Mouse (Mus musculus) CH12.LX (cell line): ENCODE data around the gene Ccdc15. TPM values are rescaled to one million over a fixed set of nuclear protein-coding genes. Genes with fewer than 3 reads are reported as not detected.

ENCODE experiments used
- DNase-seq: peaks from one replicate; pipeline ENCODE4 v3.0.0-alpha.2; 2013; ENCODE audit errors: extremely low read depth
- H3K27ac ChIP-seq: 2 replicates; pipeline ENCODE4 v1.5.1; 2012; ENCODE audit warnings: low read depth, mild to moderate bottlenecking, control low read depth, moderate library complexity; ENCODE audit not compliant: insufficient read depth
- H3K27me3 ChIP-seq: replicated peaks from 2 replicates; pipeline ENCODE3; 2012; ENCODE audit warnings: inconsistent platforms
- H3K36me3 ChIP-seq, 2 experiments: replicated peaks in 1 of 2; 2 replicates each; pipeline versions ENCODE3 to v1.6.1; 2012; ENCODE audit warnings: inconsistent platforms in 1 of 2, low read length in 1 of 2, mild to moderate bottlenecking in 1 of 2, mixed read lengths in 1 of 2, moderate library complexity in 1 of 2; ENCODE audit not compliant: control insufficient read depth in 1 of 2, insufficient read depth in 1 of 2
- H3K4me1 ChIP-seq, 2 experiments: 2 replicates each; pipeline ENCODE4 v1.6.1; 2012; ENCODE audit warnings: inconsistent platforms in 1 of 2, moderate library complexity in 1 of 2; ENCODE audit not compliant: insufficient read depth in 2 of 2, control insufficient read depth in 1 of 2
- H3K4me2 ChIP-seq: 2 replicates; pipeline ENCODE4 v1.6.1; 2012; ENCODE audit warnings: low read depth, mild to moderate bottlenecking, control low read depth; ENCODE audit not compliant: poor library complexity, insufficient read depth, severe bottlenecking
- H3K4me3 ChIP-seq, 3 experiments: fragments of 150-350 bp in 1 of 3; sonication (generic) in 1 of 3; replicated peaks in 1 of 3; 2 replicates each; pipeline versions ENCODE3 to v1.5.1; 2011 to 2012; ENCODE audit warnings: low read depth in 2 of 3, low read length in 2 of 3, mild to moderate bottlenecking in 2 of 3, moderate library complexity in 2 of 3, control low read depth in 1 of 3, improper control_type of control experiment in 1 of 3, inconsistent platforms in 1 of 3, mixed read lengths in 1 of 3; ENCODE audit not compliant: poor library complexity in 1 of 3
- H3K79me2 ChIP-seq: replicated peaks from 2 replicates; pipeline ENCODE4 v1.6.1; 2012; ENCODE audit warnings: mild to moderate bottlenecking, moderate library complexity; ENCODE audit not compliant: control insufficient read depth, poor library complexity, insufficient read depth, severe bottlenecking; ENCODE audit errors: extremely low read depth
- H3K9ac ChIP-seq: 2 replicates; pipeline ENCODE4 v1.6.1; 2012; ENCODE audit warnings: low read depth, mild to moderate bottlenecking, control low read depth, moderate library complexity; ENCODE audit not compliant: insufficient read depth
- H3K9me3 ChIP-seq: replicated peaks from 2 replicates; pipeline ENCODE3; 2012; ENCODE audit warnings: low read length, inconsistent platforms, mixed read lengths
- CTCF ChIP-seq, 2 experiments: IDR thresholded peaks in 1 of 2; conservative IDR thresholded peaks in 1 of 2; 2 replicates each; pipeline ENCODE4 v1.5.1; 2011 to 2012; ENCODE audit warnings: low read depth in 2 of 2, low read length in 2 of 2, improper control_type of control experiment in 1 of 2, inconsistent platforms in 1 of 2, mild to moderate bottlenecking in 1 of 2, moderate library complexity in 1 of 2
- ETS1 ChIP-seq: conservative IDR thresholded peaks from 2 replicates; pipeline ENCODE4 v1.6.1; 2012; ENCODE audit warnings: low read depth, mild to moderate bottlenecking, inconsistent platforms, low read length, improper control_type of control experiment, moderate library complexity
- IRF4 ChIP-seq: IDR thresholded peaks from 2 replicates; pipeline ENCODE4 v1.6.1; 2014; ENCODE audit warnings: low read depth, mild to moderate bottlenecking, inconsistent platforms, low read length, improper control_type of control experiment
- JUN ChIP-seq: IDR thresholded peaks from 2 replicates; pipeline ENCODE4 v1.6.1; 2011; ENCODE audit warnings: low read depth, mild to moderate bottlenecking, low read length, improper control_type of control experiment, moderate library complexity; ENCODE audit not compliant: insufficient read depth
- KAT2A ChIP-seq: IDR thresholded peaks from 2 replicates; pipeline ENCODE4 v1.6.1; 2012; ENCODE audit warnings: low read length, improper control_type of control experiment, inconsistent platforms; ENCODE audit not compliant: insufficient replicate concordance
- MAFK ChIP-seq: IDR thresholded peaks from 2 replicates; pipeline ENCODE4 v1.6.1; 2011; ENCODE audit warnings: low read length, improper control_type of control experiment; ENCODE audit not compliant: insufficient replicate concordance
- MEF2A ChIP-seq: IDR thresholded peaks from 2 replicates; pipeline ENCODE4 v1.6.1; 2014; ENCODE audit warnings: low read depth, mild to moderate bottlenecking, inconsistent platforms, low read length, improper control_type of control experiment, borderline replicate concordance
- MYC ChIP-seq: IDR thresholded peaks from 2 replicates; pipeline ENCODE4 v1.6.1; 2011; ENCODE audit warnings: low read depth, mild to moderate bottlenecking, improper control_type of control experiment, low read length
- NRF1 ChIP-seq: IDR thresholded peaks from 2 replicates; pipeline ENCODE4 v1.6.1; 2014; ENCODE audit warnings: low read depth, mild to moderate bottlenecking, inconsistent platforms, low read length, improper control_type of control experiment, moderate library complexity
- PAX5 ChIP-seq: IDR thresholded peaks from 2 replicates; pipeline ENCODE4 v1.6.1; 2012; ENCODE audit warnings: low read length, inconsistent platforms, mixed read lengths
- RAD21 ChIP-seq: IDR thresholded peaks from 2 replicates; pipeline ENCODE4 v1.6.1; 2011; ENCODE audit warnings: low read depth, mild to moderate bottlenecking, low read length, improper control_type of control experiment, moderate library complexity
- RCOR1 ChIP-seq: conservative IDR thresholded peaks from 2 replicates; pipeline ENCODE4 v1.6.1; 2012; ENCODE audit warnings: low read depth, mild to moderate bottlenecking, inconsistent platforms, low read length, improper control_type of control experiment
- SIN3A ChIP-seq: IDR thresholded peaks from 2 replicates; pipeline ENCODE4 v1.6.1; 2012; ENCODE audit warnings: low read length, improper control_type of control experiment, inconsistent platforms
- TBP ChIP-seq: conservative IDR thresholded peaks from 2 replicates; pipeline ENCODE4 v1.6.1; 2011; ENCODE audit warnings: low read depth, low read length, improper control_type of control experiment
- UBTF ChIP-seq: IDR thresholded peaks from 2 replicates; pipeline ENCODE4 v1.6.1; 2012; ENCODE audit warnings: low read depth, mild to moderate bottlenecking, inconsistent platforms, low read length, improper control_type of control experiment, moderate library complexity
- ZC3H11A ChIP-seq: IDR thresholded peaks from 2 replicates; pipeline ENCODE4 v1.6.1; 2012; ENCODE audit warnings: low read depth, mild to moderate bottlenecking, inconsistent platforms, low read length, improper control_type of control experiment
- dilution Hi-C: fragments of 300-500 bp; cut with MboI; formaldehyde crosslinking; loops from 2 replicates; pipeline ENCODE4 v1.14.3; 2020; ENCODE audit warnings: low sequenced_read_pairs; ENCODE audit not compliant: extremely low pct_unique_long_range_greater_than_20kb, extremely low pct_ligation_motif_present
- in situ Hi-C: fragments of 300-500 bp; cut with MboI; formaldehyde crosslinking; loops from 3 replicates; pipeline ENCODE4 v1.14.3; 2019; ENCODE audit warnings: low sequenced_read_pairs, low pct_ligation_motif_present, low pct_unique_long_range_greater_than_20kb, mixed read lengths
- polyA plus RNA-seq: library from polyadenylated mRNA; unstranded; fragments of >175 nt; gene quantifications from 2 replicates; pipeline ENCODE4 v1.2.1, GENCODE M21; 2012; ENCODE audit warnings: low read depth; ENCODE audit not compliant: insufficient read length
- total RNA-seq, 2 experiments: library from RNA; depleted of rRNA; stranded (reverse); fragments of 300-350 nt in 1 of 2; fragments of >200 nt in 1 of 2; gene quantifications; 2 replicates each; pipeline ENCODE4 v1.2.3; 2012 to 2014

Gene Ccdc15
- total and polyA plus RNA-seq, 3 experiments = 5.3 to 7.0 (median 6.3) TPM

DNA sequence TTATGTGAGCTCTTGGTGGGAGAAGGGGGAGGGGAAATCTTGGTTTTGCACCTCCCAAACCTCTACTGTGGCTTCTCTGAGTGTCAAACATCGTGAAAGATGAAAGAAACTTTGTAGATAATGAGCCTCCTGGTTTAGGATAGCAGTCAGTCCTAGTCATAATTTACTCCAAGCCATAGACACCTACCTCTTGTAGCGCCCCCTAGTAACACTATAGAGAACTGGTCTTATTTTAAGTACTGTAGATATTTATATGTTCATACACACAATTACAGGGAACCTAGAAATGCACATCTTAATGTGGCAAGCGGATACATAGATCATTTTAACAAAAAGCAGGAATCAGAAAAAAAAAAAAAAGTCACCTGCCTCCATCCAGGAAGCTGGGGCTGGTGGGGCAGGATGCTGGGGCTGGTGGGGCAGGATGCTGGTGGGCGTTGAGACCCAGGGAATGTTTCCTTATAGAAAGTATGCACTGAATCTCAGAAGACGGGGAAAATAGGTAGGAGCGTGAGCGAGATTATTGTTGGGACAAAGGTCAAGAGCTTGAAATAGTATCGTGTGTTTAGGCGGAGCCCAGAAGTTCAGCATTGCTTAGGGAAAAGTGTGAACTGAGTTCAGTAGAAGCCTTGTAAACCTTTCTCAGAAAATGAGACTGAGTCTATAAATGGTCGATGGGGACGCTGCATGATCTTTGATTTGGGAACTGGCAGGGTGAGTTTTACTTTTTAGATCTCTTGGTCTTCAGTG lies 20.0 kb upstream of the Ccdc15 start:
- Histone ChIP-seq H3K9me3 (no peaks in the 10 kb centered on the region), H3K36me3 (no peaks in the 10 kb centered on the region), H3K4me3 (no peak overlapping the region), H3K4me2 (no peak overlapping the region), H3K4me1 (peaks cover 0 to 3% of the 10 kb centered on the region in 2 experiments; a peak in 1 of 4 replicates), H3K79me2 (no peaks in the 10 kb centered on the region), H3K27ac (no peak overlapping the region), H3K9ac (no peak overlapping the region), H3K27me3 (no peaks in the 10 kb centered on the region)
- DNase-seq = no peak
- in situ Hi-C loops = no loop called here
- 0 out of 4 replicates have a peak, but pooled peaks of 1 of the 2 experiments have one; percentile 3 for TF ChIP-seq CTCF (conservative IDR thresholded peaks at IDR 0.05 in 1 of 2, IDR thresholded peaks at IDR 0.05 in 1 of 2; ENCODE audit: low read depth in 2 of 2, low read length in 2 of 2)
- no peak for TF ChIP-seq KAT2A
- no peak for TF ChIP-seq MYC
- no peak for TF ChIP-seq UBTF
- dilution Hi-C loops = no loop called here

DNA sequence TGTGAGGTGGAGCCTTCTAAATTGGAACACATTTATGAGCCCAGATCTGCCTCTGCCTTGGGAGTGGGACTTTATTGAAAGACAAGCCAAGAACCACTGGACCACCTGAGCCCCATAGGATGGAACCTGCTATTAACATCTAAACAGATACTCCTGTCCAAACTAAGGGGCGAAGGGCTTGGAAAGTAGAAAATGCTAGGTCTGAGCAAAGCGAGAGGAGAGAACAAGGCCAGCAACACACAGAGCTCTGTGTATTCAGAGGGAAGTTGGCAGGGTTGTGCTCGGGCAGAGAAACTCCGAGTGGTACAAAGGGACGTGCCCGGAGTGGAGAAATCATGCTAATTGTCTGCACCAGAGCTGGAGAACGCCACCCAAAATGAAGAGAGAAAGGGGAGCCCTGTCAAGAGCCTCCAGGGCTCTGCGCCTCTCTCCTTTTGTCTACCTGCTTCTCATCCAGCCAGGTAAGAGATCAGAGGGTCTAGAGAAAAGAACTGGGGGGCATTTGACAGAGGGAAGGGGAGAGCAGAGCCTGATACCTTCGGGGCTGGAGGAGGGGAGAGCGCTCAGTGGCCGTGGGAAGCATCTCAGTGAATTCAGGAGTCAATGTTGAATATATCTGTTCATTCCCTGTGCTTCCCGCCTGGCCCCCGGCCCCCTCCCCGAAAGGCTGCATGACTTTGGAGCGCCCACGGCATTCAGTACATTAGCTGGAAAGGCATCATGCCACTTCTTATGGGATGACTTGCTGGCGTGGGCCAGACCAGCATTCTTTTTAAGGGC lies 19.3 kb upstream of the Ccdc15 start, which contains the start of gene Hepacam:
TSS of gene Hepacam (plus strand) at position 51 of the 780 bp plus-strand sequence.
- no peak for DNase-seq
- H3K27me3 ChIP-seq = no peaks in the 10 kb centered on the region
- no peaks in the 10 kb centered on the region for H3K79me2 ChIP-seq
- TF ChIP-seq PAX5 (no peak), JUN (no peak), ETS1 (no peak), MEF2A (no peak)
- H3K4me2 ChIP-seq = no peak within 1 kb of the TSS
- in situ Hi-C loops = no loop called here
- no peak within 1 kb of the TSS; the same call in 1 of the 2 replicates for H3K9ac ChIP-seq
- no peak within 1 kb of the TSS for H3K4me3 ChIP-seq
- peaks cover 0 to 8% of the 10 kb centered on the region in 2 experiments; a peak in 1 of 4 replicates for H3K4me1 ChIP-seq
- dilution Hi-C loops = no loop called here
- no peaks in the 10 kb centered on the region for H3K36me3 ChIP-seq
- no peaks in the 10 kb centered on the region for H3K9me3 ChIP-seq
- no peak within 1 kb of the TSS for H3K27ac ChIP-seq

DNA sequence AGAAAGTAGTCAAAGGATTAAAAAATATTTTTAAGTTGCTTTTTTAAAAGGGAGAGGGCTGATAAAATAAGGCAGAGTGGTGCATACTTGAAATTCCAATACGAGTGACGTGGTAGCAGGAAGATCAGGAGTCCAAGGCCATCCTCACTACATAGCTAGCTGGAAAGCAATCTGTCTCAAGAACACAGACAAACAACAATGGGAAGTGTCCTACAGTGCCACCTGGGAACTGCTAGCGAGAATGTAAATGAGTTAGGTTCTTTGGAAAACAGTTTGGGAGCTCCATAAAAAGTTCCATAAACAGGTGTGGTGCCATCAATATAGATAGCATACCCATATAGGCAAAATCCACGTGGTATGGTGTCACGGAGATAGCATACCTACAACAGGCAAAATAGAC lies 17.5 kb upstream of the Ccdc15 start:
- H3K9ac ChIP-seq = no peak overlapping the region
- TF ChIP-seq KAT2A = no peak
- no peak for TF ChIP-seq ZC3H11A
- no peak for TF ChIP-seq MEF2A
- TF ChIP-seq RAD21 = no peak
- TF ChIP-seq NRF1 = no peak
- no peak for TF ChIP-seq TBP
- no peak for TF ChIP-seq RCOR1
- TF ChIP-seq IRF4 = no peak
- TF ChIP-seq SIN3A = no peak
- TF ChIP-seq MAFK = no peak
- TF ChIP-seq MYC = no peak
- TF ChIP-seq, all 38 proteins: peak for 0
- Histone ChIP-seq H3K36me3 (no peaks in the 10 kb centered on the region), H3K27me3 (no peaks in the 10 kb centered on the region), H3K4me2 (no peak overlapping the region), H3K4me3 (no peak overlapping the region), H3K79me2 (no peaks in the 10 kb centered on the region), H3K9me3 (no peaks in the 10 kb centered on the region), H3K27ac (no peak overlapping the region), H3K4me1 (peaks cover 0 to 9% of the 10 kb centered on the region in 2 experiments; a peak in 1 of 4 replicates)
- no peak for DNase-seq
- in situ Hi-C loops (no loop called here), dilution Hi-C loops (no loop called here)
